Mouse (Mus musculus) cortical plate, adult 2 months (tissue): ENCODE results near the gene Cftr. TPM values are rescaled to one million over a fixed set of nuclear protein-coding genes. Genes with fewer than 3 reads are reported as not detected.

Source experiments
- H3K27ac ChIP-seq: fragments of 200-500 bp; 2 replicates; pipeline ENCODE4 v1.5.1; 2012; ENCODE audit warnings: low read length, control low read depth, inconsistent platforms; ENCODE audit not compliant: insufficient read depth
- H3K4me1 ChIP-seq: fragments of 200-500 bp; 2 replicates; pipeline ENCODE4 v1.6.1; 2011; ENCODE audit warnings: low read length; ENCODE audit not compliant: control insufficient read depth, insufficient read depth
- H3K4me3 ChIP-seq: fragments of 200-500 bp; 2 replicates; pipeline ENCODE4 v1.5.1; 2011; ENCODE audit warnings: mild to moderate bottlenecking, low read length, control low read depth; ENCODE audit not compliant: insufficient read depth
- CTCF ChIP-seq: fragments of 200-500 bp; IDR thresholded peaks from 2 replicates; pipeline ENCODE4 v1.5.1; 2011; ENCODE audit warnings: mild to moderate bottlenecking, control low read depth, low read length; ENCODE audit not compliant: insufficient read depth; ENCODE audit errors: extremely low read depth
- POLR2A ChIP-seq: fragments of 200-500 bp; IDR thresholded peaks from 2 replicates; pipeline ENCODE4 v1.6.1; 2011; ENCODE audit warnings: mild to moderate bottlenecking, low read length, control low read depth; ENCODE audit not compliant: insufficient read depth; ENCODE audit errors: extremely low read depth
- polyA plus RNA-seq: library from polyadenylated mRNA; depleted of rRNA; stranded (reverse); fragments of >200 nt; gene quantifications from 2 replicates; pipeline ENCODE4 v1.2.3, GENCODE M21; 2012; rRNA removed

Cftr gene
- polyA plus RNA-seq, 1 experiment, result 0.42 TPM

DNA sequence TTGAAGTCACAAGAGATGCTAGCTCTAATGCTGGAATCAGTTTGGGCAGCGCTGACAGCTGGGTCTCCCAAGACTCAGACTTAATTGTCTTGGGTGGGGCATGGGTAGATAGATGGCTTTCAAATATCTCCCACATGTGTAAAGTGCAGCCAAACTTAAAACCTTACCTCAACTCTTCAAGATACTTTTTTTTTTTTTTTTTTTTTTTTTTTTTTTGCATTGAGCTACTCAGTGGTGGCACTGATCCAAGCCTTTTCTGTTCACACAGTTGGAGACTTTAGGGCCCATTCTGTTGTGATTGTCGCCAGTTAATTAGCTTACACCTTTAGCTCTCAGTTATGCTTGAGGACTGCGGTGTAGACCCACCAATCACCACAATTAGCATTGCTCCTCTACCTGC, 198.6 kb downstream of the Cftr start:
- H3K4me3 ChIP-seq, result no peak overlapping the region
- no peak overlapping the region for H3K27ac ChIP-seq
- H3K4me1 ChIP-seq, result no peaks in the 10 kb centered on the region; the same call in 1 of the 2 replicates
- TF ChIP-seq POLR2A, result no peak
- TF ChIP-seq CTCF, result no peak

DNA sequence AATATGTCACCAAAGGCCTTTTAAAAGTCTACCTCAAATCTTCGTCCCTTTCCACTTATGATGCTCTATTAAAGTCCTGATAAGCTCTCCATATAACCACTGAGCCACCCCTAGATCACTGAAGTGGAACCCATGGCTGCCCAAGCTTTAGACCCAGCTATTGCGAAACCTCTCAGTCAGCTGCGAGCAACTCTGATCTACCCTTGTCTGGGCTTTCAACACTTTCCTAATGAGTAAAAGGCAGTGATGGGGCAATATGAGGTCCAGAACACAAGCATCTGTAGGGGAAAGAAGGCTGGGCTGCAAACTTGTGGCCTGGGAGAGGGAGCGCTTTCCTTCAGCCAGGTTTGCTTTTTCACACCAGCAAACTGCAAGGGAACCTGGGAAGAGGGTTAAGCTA, 199.2 kb downstream of the Cftr start:
- TF ChIP-seq POLR2A, result no peak
- no peak for TF ChIP-seq CTCF
- Histone ChIP-seq H3K4me3 (no peak overlapping the region), H3K4me1 (no peaks in the 10 kb centered on the region; the same call in 1 of the 2 replicates), H3K27ac (no peak overlapping the region)

Other genes with a start within 250 kb of the Cftr start
- gene Wnt2, start 140.1 kb upstream of the Cftr start, polyA plus RNA-seq, result 3.0 and 3.3 TPM in 2 replicates
- gene Asz1, start 61.6 kb upstream of the Cftr start, polyA plus RNA-seq, result not detected in 2 replicates